Mouse (Mus musculus): ENCODE data around the gene Lpin2.

GRCm38 (mm10) chr17:71225091-71225490 lies 42.7 kb downstream of the Lpin2 start:
- TF ChIP-seq GATA1 (IDR thresholded peaks at IDR 0.05; ENCODE audit: borderline replicate concordance, low read length), result no peak
- no peak for TF ChIP-seq FLI1 (IDR thresholded peaks at IDR 0.05; ENCODE audit: low read length)
